Mouse (Mus musculus) spleen, adult 2 months (tissue): Measurements from ENCODE around the gene Zfp934.
"Not testable (repeated sequence)": the region's sequence is repeated elsewhere in the genome, so short reads cannot be mapped to it uniquely, and the experiment has no call there.

Experiments
- CTCF ChIP-seq: fragments of 200-500 bp; IDR thresholded peaks from 2 replicates; pipeline ENCODE4 v1.5.1; 2011; ENCODE audit warnings: mild to moderate bottlenecking, inconsistent platforms; ENCODE audit not compliant: insufficient read depth, insufficient read length, insufficient replicate concordance; ENCODE audit errors: extremely low read depth
- POLR2A ChIP-seq: fragments of 200-500 bp; IDR thresholded peaks from 2 replicates; pipeline ENCODE4 v1.6.1; 2011; ENCODE audit warnings: low read depth, low read length, inconsistent platforms

DNA sequence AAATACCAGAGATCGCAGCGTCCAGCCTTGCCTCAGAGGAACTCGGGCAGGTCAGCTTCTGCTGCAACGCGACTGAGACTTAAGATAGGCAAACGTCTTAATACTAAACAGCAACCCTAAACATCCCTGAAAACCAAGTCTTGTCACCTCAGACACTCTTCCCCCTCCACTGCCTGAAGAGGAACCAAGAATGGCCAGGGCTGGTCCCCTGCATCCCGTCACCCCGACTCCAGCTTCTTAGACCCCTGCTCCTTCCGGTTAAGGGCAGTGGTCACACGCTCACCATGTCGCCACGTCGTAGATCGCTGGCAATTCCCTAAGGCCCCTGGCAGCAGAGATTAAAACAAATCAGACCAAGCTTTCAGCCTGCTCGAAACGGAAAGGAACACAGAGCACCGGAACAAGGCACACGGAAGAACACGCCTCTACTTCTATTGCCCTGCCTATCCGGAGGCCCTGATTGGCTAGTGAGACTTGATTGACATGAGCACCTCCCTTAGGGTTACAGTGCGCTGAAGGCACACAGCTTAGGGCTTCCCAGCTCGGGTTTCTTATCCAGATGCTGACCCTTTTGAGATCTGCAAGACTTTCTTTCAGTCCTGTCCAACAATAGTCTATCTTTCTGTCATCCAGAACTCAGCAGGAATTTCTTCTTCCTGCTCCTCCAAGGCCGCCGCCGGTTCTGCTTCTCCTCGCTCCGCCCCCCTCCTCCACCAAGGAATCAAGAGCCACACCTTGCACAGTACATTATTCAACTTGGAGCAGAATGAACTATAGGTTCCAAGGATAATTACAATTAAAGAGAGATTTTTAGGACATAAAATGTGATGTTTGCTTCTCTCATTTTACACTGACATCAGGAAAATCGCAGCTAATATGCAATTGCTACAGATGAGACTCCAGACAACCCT is 104.3 kb downstream of the Zfp934 start, which contains the start of gene Gm49359:
- TF ChIP-seq CTCF, POLR2A: not testable (repeated sequence)
